Mouse (Mus musculus): ENCODE measurements around the gene Tex47.

Gene Tex47

GRCm38 (mm10) chr5:7303819-7304218, at the start of gene Tex47:
TSS of gene Tex47 (plus strand) at chr5:7304119.
- no peak for DNase-seq (ENCODE audit: low spot score in 2 of 2)

- DNase-seq (ENCODE audit: low spot score in 2 of 2), result no peak
These were observed 27.1 kb upstream of the Tex47 start for GRCm38 (mm10) chr5:7276659-7277455.

- no peak for DNase-seq (ENCODE audit: low spot score in 2 of 2)
These were observed 19.6 kb upstream of the Tex47 start for GRCm38 (mm10) chr5:7284336-7284735.

- no peak for DNase-seq (ENCODE audit: low spot score in 2 of 2)
These were observed 950 bp upstream of the Tex47 start for GRCm38 (mm10) chr5:7302969-7303368.

GRCm38 (mm10) chr5:7325594-7325993, 21.7 kb downstream of the Tex47 start:
- no peak for DNase-seq (ENCODE audit: low spot score in 2 of 2)

- DNase-seq (ENCODE audit: low spot score in 2 of 2), result peak; percentile 3 to 34
These were observed 40.5 kb downstream of the Tex47 start, which contains the start of gene Zfp804b for GRCm38 (mm10) chr5:7344145-7345010. TSS of gene Zfp804b (minus strand) at chr5:7344756.

GRCm38 (mm10) chr5:7345011-7345389, 41.1 kb downstream of the Tex47 start:
- DNase-seq (ENCODE audit: low spot score in 2 of 2), result no peak
